Mouse (Mus musculus): ENCODE data around the gene Cmip. TPM values are rescaled to one million over a fixed set of nuclear protein-coding genes. Genes with fewer than 3 reads are reported as not detected.
A peak's percentile ranks its signal among the peaks of the same experiment; 100 is the strongest.

The Cmip gene
- total RNA-seq, 2 experiments from 2014 or later: 22.7 to 60.3 TPM

GRCm38 (mm10) chr8:117371189-117371588 is 114.3 kb downstream of the Cmip start:
- ATAC-seq (ENCODE audit: poor library complexity, severe bottlenecking): peak; percentile 67

DNA sequence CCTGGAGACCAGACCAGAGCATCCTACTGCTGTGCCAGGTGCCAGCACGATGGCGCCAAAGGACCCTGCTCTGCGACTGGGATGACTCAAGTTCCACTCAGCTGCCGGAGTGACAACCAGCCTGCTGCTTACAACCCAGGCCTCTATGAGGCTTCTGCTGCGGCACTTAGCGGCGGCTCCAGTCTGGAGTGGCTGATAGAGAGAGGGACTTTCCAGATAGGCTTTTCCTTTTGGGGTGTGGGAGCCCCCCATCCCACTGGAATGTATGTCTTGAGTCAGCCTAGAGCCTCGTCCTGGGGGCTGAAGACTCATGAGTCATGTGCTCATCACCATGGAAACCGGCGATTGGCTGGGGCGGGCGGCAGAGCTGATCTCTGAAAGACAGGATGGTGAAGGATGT is 115.2 kb downstream of the Cmip start:
- no peak for ATAC-seq (ENCODE audit: poor library complexity, severe bottlenecking)

DNA sequence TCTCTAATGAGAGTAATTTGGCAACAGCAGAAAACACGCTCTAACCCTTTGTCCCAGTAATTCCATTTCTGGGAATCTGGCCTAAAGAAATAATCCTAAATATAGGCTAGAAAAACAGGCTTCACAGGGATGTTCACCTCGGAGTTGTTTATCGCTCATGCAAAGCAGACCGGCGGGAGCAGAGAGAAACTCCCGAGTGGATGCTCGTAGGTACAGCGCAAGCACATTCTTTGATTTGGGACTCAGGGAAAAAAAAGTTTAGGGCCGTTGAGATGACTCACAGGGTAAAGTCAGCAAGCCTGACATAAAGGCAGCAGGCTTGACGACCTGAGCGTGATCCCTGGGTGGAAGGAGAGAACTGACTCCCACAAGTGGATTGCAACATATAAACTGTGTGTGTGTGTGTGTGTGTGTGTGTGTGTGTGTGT is 116.2 kb downstream of the Cmip start:
- ATAC-seq (ENCODE audit: poor library complexity, severe bottlenecking): no peak

- no peak for ATAC-seq (ENCODE audit: poor library complexity, severe bottlenecking)
Observed at GRCm38 (mm10) chr8:117374087-117374486, 117.2 kb downstream of the Cmip start.

DNA sequence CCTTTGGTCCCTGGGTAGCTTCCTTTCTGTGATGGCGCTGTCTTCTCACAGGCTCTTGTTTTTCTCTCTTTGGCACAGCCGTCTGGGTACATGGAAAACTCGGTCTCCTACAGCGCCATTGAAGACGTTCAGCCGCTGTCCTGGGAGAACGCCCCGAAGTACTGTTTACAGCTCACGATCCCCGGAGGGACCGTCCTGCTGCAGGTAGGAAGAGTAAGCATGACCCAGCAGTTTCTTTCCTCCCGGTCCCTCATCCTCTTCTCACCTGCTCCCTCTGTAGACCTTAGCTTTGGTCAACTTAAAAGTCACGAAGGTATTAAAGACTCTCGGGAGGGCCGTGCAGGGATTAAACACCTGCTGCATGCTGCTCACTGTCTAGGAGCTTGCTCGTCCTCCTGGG is 120.1 kb downstream of the Cmip start:
- no peak for ATAC-seq (ENCODE audit: poor library complexity, severe bottlenecking)

DNA sequence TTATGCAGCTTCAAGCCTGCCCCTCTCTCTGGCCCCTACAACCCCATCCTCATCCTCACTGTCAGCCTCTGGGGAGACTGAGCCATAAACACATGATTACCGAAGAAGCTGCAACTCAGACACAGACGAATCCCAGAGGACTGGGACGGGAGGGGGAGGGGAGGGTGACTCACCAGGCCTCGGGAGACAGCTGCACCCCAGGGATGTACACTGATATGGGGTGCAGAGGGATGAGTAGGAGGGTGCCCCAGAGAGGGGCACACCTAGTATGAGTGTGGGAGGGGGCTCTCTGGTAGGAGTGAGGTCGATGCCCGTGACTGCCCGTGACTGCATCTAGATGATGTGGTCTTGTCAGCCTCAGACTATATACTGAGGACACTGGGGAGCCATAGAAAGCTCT is 121.8 kb downstream of the Cmip start:
- ATAC-seq (ENCODE audit: poor library complexity, severe bottlenecking): no peak

DNA sequence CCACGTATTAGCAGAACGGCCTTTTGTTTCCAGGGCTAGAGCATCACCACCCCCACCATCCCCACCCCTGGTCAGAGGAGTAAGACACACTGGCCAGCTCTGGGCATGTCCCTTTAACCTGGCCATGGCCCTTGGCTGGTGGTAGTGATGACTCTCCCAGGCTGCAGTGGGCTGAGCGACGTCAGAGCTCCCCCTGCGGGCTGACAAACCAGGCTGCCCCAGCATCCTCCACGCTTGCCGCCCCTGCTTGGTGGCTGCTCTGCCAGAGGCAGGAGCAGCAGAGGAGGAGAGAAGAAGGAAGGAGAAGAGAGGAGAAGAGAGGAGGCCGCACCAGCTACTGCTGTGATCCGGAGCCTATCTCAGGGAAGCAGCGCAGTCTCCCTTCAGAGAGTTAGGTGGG is 122.3 kb downstream of the Cmip start:
- ATAC-seq (ENCODE audit: poor library complexity, severe bottlenecking): peak; percentile 58

GRCm38 (mm10) chr8:117380796-117381195 is 123.9 kb downstream of the Cmip start:
- ATAC-seq (ENCODE audit: poor library complexity, severe bottlenecking): no peak

- peak; percentile 59; the same call in 1 of the 2 replicates for ATAC-seq (ENCODE audit: poor library complexity, severe bottlenecking)
Observed at GRCm38 (mm10) chr8:117386142-117386541, 129.3 kb downstream of the Cmip start.

GRCm38 (mm10) chr8:117387642-117388041 is 130.8 kb downstream of the Cmip start:
- ATAC-seq (ENCODE audit: poor library complexity, severe bottlenecking): no peak

DNA sequence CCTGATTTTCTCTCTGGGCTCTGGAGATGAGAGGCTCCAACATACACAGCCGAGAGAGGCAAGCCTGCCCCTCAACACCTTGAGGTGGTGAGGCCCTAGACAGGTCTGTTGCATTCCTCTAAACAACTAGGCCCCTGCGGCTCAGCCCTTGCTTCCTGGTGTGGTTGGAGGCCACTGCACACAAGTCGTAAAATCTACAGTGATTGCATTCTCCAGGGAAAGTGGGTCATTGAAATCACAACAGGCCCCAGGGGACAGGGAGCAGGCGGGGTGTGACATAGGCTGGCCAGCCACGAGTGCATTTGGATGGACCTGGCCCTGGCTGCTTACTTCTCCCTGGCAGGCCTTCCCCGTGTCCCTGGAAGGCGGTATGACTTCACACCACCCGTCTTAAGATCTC is 131.5 kb downstream of the Cmip start:
- ATAC-seq (ENCODE audit: poor library complexity, severe bottlenecking): no peak

- no peak for ATAC-seq (ENCODE audit: poor library complexity, severe bottlenecking)
Observed at GRCm38 (mm10) chr8:117393853-117394252, 137.0 kb downstream of the Cmip start.

DNA sequence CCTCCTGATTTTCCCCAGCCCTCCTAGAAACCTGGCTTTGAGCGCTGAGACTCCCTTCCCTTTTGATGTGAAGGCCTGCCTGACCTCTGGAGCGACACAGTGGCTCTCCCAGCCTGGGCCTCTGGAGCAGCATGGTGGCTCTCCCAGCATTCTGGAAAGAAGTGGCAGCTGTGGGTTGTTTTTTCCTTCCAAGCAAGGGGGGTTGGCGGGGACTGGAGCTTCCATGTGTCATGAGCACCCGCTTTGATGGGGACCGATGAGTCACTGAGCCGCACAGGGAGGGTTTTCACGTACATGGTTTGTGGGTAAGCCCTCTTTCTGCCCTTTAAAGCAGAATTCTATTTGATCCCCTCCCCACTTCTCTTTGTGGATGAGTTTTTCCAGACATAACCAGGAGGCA is 138.2 kb downstream of the Cmip start:
- no peak for ATAC-seq (ENCODE audit: poor library complexity, severe bottlenecking)

DNA sequence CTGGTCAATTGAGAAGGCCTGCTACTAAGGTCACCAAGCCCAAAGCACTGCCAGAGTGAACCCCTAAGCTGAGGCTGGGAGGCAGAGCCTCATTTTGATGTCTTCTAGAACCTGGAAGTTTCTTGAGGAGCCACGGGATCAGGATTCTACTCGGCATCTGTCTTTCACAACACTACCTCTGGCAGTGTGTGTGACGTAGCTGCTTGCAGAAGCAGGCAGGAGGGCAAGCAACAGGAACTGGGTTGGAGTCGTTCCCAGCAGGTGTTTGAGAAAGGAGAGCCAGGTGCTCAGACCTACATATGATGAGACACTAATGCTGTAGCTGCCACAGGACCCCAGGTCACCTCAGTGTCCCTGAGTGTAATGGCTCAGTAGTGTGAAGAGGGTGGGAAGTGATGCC is 140.0 kb downstream of the Cmip start:
- ATAC-seq (ENCODE audit: poor library complexity, severe bottlenecking): no peak

- no peak for ATAC-seq (ENCODE audit: poor library complexity, severe bottlenecking)
Observed at GRCm38 (mm10) chr8:117397751-117398150, 140.9 kb downstream of the Cmip start.

DNA sequence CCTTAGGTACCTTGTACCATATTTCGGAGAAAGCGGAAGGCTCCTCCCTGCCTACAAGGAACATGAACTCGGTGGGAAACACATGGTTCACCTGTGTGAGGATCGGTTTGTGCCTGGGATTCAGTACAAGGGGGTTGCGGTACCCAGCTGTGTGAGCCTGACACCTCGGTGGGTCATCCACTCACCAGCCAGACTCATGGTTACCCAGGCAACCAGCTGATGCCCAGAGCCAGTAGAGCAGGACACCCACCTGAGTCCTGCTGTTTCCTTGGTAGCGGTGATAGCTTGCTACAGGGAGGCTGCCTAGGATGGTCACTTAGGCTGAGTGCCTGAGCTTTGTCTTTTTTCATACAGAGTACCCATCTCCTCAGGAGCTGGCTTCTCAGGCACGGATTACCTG is 142.4 kb downstream of the Cmip start:
- ATAC-seq (ENCODE audit: poor library complexity, severe bottlenecking): no peak

GRCm38 (mm10) chr8:117400820-117401219 is 144.0 kb downstream of the Cmip start:
- no peak for ATAC-seq (ENCODE audit: poor library complexity, severe bottlenecking)

GRCm38 (mm10) chr8:117401880-117402279 is 145.0 kb downstream of the Cmip start:
- no peak for ATAC-seq (ENCODE audit: poor library complexity, severe bottlenecking)

- ATAC-seq (ENCODE audit: poor library complexity, severe bottlenecking): no peak
Observed at GRCm38 (mm10) chr8:117402911-117403704, 146.2 kb downstream of the Cmip start.

DNA sequence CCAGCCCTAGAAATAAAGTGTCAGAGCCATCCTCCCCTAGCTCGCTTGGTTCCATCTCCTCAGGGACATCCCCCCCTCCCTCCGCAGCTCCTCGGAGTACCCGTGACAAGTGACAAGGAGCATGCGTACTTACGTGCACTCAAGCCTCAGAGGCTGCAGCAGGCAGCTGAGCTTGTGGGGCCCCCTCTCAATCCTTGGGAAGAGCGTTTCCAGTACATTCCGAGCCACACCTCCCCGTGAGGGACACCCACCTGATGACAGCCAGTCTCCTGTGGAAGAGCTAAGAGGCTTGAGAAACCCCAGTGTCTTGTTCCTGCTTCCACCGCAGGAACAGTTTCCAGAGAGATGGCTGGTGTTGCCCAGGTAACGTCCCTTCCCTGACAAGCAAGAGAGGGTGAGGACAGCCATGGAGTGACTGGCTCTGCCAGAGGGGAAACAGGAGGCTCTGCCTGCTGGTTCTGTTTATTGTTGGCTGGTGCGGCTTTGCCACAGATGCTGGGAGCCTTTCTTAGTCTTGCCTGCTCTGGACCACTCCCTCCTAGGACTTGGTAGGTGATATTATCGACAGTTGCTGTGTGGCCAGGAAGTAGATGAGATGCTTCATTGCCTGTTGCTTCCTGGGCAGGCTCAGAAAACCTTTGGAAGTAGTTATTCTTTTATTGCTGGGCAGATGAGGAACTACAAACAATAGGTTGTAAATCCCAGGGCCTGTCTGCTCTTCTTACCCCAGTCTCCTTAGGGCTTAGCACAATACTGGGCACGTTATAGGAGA is 147.0 kb downstream of the Cmip start:
- ATAC-seq (ENCODE audit: poor library complexity, severe bottlenecking): no peak

DNA sequence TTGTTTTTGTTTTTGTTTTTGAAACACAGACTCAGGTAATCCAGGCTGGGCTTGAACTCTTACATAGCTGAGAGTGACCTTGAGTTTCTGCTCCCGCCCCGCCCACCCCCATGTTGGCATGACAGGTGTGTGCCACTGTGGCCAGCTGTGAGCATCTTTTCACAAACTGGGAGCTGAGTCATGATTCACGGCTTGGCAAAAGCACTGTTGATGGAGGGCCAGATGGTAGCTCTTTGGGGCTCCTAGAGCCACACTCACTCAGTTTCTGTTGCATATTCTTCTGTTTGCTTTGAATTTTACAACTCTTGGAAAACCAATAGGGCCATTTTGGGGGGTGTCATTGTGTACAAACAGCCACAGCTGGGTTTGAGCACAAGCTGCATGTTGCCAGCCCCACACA is 149.2 kb downstream of the Cmip start:
- ATAC-seq (ENCODE audit: poor library complexity, severe bottlenecking): no peak

- ATAC-seq (ENCODE audit: poor library complexity, severe bottlenecking): no peak
Observed at GRCm38 (mm10) chr8:117408634-117409033, 151.8 kb downstream of the Cmip start.

Data from megakaryocyte, adult 5-6 weeks (primary cell).